Mouse (Mus musculus): Measurements from ENCODE around the gene Pls3.
"Not testable (repeated sequence)": the region's sequence is repeated elsewhere in the genome, so short reads cannot be mapped to it uniquely, and the experiment has no call there.

Gene Pls3

DNA sequence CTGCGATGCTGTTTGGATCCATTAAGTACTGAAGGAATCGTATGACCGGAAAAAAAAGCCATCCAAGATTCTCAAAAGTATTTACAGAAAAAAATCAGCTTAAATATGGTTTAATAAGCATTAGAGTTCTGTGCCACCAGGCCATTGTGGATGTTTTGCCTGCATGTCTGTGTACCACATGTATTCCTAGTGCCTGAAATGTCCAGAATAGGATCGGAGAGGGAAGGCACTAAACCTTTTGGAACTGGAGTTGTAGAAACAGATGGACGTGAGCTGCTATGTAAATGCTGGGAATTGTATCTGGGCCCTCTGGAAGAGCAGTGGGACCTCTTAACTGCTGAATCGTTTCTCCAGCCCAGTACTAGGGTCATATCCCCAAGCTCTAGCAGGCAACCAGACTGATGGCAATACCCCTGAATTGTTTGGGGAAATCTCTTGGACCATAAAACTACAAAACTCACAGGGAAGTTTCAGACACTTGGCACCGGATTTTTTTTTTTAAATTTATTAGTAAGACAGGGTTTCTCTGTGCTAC, 110.1 kb downstream of the Pls3 start:
- no peak for DNase-seq (ENCODE audit: low read depth)

DNA sequence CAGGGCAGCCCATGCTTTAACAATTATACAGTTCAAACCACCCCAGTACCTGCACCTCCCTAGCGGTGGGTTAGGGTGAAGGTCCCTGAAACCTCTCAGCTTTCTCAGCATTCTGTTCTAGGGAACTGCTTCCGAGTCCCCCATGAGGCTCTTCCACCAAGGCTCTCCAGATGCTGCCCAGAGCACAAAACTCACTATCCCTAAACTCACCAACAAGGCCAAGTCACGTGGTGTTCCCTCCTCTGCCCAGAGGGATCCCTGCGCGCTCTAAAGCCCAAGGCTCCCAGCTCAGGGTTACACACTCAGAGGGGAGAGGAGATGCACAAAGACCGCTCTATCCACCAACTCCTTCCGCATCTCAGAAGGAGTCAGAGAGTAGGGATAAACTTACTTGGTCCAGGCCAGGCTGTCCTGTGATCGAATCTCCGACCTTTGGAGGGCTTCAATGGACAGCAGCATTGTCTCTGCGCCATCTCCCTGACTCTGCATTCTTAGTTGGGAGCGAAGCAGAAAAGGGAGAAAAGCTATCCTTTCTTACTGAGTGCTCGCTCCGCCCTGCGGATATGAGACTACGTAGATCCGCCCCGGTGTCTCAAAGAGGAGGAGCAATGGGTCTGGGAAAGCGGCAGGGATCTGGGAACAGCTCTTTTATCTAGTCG, 110.7 kb downstream of the Pls3 start:
- DNase-seq (ENCODE audit: low read depth), result no peak

DNA sequence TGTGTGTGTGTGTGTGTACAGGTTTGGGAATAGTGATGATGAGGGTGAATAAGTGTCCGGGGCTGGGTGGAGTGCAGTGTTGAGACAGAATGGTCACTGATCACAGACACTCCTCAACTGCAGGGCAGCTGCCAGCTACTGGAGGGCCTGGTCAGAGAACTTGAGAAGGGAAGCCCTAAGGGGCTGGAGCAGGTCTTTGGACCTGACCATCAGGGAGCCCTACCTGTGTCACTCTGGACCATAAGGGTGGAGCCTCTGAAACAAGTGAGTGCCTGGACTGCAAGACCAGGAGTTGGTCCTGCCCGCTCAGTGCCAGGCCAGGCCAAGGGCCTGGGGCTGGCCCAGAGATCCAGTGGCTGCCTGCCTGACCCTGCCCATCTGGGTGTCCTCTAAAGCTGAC, 115.5 kb downstream of the Pls3 start:
- DNase-seq (ENCODE audit: low read depth), result not testable (repeated sequence)

DNA sequence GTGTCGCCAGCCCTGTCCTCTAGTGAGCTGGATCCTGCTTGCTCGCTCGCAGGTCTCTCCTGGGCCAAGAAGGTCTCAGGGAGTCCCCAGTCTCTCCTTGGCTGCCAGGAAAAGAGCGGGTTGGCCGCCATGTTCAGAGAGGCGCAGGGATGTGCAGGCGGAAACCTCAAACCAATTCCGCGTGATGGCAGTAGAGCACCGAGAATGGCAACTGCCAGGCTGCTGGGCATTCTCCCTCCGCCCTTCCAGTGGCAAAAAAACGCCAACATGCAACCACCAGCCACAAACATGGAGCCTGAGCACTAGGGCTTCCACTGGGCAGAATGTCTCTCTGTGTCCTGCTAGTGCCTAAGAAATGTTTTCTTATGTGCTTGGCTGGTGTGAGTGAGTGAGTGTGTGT, 115.9 kb downstream of the Pls3 start:
- not testable (repeated sequence) for DNase-seq (ENCODE audit: low read depth)

DNA sequence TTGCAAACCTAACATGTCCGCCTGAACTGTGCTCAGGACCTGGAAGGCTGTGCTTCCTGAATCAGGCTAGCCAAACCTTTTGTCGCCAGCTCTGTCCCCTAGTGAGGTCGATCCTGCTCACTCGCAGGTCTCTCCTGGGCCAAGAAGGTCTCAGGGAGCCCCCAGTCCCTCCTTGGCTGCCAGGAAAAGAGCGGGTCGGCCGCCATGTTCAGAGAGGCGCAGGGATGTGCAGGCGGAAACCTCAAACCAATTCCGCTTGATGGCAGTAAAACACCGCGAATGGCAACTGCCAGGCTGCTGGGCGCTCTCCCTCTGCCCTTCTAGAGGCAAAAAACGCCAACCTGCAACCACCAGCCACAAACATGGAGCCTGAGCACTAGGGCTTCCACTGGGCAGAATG, 117.0 kb downstream of the Pls3 start:
- not testable (repeated sequence) for DNase-seq (ENCODE audit: low read depth)

DNA sequence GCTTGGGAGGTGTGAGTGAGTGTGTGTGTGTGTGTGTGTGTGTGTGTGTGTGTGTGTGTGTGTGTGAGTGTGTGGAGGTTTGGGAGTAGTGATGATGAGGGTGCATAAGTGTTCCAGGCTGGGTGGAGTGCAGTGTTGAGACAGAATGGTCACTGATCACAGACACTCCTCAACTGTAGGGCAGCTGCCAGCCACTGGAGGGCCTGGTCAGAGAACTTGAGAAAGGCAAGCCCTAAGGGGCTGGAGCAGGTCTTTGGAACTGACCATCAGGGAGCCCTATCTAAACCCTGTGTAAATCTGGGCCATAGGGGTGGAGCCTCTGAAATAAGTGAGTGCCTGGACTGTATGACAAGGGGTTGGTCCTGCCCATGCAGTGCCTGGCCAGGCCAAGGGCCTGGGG, 120.5 kb downstream of the Pls3 start:
- DNase-seq (ENCODE audit: low read depth), result not testable (repeated sequence)

DNA sequence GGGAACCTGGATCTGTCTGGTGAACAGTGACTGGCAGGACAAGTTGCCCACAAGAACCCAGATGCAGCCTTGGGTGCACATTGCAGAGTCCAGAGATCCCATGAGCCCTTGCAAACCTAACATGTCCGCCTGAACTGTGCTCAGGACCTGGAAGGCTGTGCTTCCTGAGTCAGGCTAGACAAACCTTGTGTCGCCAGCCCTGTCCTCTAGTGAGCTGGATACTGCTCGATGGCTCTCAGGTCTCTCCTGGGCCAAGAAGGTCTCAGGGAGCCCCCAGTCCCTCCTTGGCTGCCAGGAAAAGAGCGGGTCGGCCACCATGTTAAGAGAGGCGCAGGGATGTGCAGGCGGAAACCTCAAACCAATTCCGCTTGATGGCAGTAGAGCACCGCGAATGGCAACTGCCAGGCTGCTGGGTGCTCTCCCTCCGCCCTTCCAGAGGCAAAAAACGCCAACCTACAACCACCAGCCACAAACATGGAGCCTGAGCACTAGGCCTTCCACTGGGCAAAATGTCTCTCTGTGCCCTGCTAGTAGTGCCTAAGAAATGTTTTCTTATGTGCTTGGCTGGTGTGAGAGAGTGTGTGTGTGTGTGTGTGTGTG, 124.8 kb downstream of the Pls3 start:
- DNase-seq (ENCODE audit: low read depth), result not testable (repeated sequence)

DNA sequence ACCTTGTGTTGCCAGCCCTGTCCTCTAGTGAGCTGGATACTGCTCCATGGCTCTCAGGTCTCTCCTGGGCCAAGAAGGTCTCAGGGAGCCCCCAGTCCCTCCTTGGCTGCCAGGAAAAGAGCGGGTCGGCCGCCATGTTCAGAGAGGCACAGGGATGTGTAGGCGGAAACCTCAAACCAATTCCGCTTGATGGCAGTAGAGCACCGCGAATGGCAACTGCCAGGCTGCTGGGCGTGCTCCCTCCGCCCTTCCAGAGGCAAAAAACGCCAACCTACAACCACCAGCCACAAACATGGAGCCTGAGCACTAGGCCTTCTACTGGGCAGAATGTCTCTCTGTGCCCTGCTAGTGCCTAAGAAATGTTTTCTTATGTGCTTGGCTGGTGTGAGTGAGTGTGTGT, 125.7 kb downstream of the Pls3 start:
- not testable (repeated sequence) for DNase-seq (ENCODE audit: low read depth)

DNA sequence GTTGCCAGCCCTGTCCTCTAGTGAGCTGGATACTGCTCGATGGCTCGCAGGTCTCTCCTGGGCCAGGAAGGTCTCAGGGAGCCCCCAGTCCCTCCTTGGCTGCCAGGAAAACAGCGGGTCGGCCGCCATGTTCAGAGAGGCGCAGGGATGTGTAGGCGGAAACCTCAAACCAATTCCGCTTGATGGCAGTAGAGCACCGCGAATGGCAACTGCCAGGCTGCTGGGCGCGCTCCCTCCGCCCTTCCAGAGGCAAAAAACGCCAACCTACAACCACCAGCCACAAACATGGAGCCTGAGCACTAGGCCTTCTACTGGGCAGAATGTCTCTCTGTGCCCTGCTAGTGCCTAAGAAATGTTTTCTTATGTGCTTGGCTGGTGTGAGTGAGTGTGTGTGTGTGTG, 130.5 kb downstream of the Pls3 start:
- DNase-seq (ENCODE audit: low read depth), result not testable (repeated sequence)

DNA sequence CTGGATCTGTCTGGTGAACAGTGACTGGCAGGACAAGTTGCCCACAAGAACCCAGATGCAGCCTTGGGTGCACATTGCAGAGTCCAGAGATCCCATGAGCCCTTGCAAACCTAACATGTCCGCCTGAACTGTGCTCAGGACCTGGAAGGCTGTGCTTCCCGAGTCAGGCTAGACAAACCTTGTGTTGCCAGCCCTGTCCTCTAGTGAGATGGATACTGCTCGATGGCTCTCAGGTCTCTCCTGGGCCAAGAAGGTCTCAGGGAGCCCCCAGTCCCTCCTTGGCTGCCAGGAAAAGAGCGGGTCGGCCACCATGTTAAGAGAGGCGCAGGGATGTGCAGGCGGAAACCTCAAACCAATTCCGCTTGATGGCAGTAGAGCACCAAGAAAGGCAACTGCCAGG, 135.5 kb downstream of the Pls3 start:
- DNase-seq (ENCODE audit: low read depth), result not testable (repeated sequence)
